Mouse (Mus musculus): ENCODE data around the gene Cpox.

Cpox gene

DNA sequence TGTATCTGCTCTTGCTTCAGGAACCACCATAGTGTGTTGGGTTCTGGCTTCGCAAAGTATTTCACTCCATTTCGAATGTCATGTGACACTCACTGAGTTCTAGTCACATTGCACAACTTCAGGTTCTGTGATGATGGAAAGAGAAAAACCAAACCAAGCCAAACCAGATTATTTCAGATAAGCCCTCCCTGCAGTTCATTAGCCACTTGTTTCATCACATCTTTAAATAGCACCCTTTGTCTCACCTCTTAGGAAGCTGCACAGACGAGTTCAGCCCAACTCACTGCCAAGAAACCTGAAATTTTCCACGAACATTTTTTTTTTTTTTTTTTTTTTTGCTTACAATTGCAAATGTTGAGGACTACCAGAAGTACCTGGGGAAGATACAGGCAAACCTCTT, 76.6 kb downstream of the Cpox start:
- no peak for DNase-seq (ENCODE audit: extremely low read depth, low read depth)

DNA sequence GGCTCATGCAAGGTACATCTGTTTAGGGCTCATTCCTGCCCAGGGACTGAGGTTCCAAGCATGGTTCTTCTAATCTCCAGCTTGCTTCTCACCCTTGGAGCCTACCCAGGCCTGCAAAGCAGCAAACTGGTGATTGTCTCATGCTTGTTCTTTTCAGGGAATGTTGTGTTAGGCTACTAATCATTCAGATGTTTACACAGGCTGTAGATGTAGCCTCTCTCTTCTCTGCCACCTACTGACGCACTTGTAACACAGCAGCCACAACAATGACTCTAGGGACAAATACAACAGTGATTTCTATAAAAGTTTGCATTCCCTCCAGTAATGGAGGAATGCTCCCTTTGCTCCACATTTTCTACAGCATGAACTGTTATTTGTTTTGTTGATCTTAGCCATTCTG, 81.2 kb downstream of the Cpox start:
- no peak for DNase-seq (ENCODE audit: extremely low read depth, low read depth)

DNA sequence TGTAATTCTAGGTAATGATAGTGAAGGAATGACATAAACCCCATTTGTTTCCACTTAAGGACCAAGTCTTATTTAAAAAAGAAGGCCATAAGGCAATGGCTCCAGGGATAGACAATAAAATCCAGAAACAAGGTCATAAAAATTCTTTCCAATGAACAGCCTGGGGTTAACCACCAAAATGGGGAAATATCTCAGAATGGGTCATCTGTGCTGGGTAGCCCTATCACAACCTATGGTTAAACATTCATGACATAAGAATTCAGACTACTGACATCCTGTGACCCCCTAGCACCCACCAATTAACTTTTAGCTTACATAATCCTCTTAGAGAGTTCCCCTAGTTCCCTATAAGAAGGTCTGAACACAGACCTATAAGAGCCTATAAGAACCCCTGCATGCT, 86.1 kb downstream of the Cpox start:
- DNase-seq (ENCODE audit: extremely low read depth, low read depth): no peak

DNA sequence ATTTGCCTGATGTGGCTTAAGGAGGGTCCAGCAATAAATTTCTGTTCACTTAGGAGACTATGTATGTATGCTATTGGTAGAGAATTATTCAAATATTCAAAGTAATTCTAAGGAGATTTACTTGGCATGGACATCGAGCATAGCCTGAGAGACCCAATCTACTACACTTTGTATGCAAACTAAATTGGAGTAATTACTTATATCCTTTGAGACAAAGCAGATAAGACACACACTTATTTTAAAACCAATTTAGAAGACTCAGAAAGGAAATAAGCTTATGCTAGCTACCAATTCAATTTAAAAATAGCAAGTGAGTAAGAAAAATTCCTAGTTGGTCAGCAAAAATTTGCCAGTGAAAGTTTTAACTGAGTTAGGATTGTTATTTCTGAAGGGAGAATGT, 93.0 kb downstream of the Cpox start, which contains the start of gene Olfr172:
TSS of gene Olfr172 (minus strand) at position 101 of the 400 bp plus-strand sequence.
- DNase-seq (ENCODE audit: extremely low read depth, low read depth): no peak

Measured in MEL-GATA-1-ER (cell line).